Mouse (Mus musculus): Measurements from ENCODE around the gene Orm2. TPM values are rescaled to one million over a fixed set of nuclear protein-coding genes. Genes with fewer than 3 reads are reported as not detected.
A peak's percentile ranks its signal among the peaks of the same experiment; 100 is the strongest.

The Orm2 gene
- polyA plus RNA-seq, 1 experiment from 2014 or later: not detected

DNA sequence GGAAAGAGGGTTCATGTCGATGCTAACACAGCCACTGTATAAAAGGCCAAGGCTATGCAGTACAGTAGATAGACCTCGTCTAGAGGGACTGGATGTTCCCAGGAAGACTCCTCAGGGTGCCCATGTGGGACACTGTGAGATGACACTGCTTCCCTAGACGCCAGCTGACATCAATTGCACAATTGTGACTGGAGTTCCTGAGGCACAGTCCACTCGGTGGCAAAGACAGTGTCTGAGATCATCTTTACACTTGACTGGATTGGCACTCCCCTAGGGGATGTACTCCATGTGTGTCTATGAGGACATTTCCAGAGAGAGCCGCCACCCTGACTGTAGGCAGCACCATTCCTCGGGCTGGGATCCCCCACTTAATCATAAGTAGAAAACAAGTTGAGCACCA lies 13.7 kb upstream of the Orm2 start:
- WGBS: 73% methylated on average over 6 of the region's 6 CpGs

DNA sequence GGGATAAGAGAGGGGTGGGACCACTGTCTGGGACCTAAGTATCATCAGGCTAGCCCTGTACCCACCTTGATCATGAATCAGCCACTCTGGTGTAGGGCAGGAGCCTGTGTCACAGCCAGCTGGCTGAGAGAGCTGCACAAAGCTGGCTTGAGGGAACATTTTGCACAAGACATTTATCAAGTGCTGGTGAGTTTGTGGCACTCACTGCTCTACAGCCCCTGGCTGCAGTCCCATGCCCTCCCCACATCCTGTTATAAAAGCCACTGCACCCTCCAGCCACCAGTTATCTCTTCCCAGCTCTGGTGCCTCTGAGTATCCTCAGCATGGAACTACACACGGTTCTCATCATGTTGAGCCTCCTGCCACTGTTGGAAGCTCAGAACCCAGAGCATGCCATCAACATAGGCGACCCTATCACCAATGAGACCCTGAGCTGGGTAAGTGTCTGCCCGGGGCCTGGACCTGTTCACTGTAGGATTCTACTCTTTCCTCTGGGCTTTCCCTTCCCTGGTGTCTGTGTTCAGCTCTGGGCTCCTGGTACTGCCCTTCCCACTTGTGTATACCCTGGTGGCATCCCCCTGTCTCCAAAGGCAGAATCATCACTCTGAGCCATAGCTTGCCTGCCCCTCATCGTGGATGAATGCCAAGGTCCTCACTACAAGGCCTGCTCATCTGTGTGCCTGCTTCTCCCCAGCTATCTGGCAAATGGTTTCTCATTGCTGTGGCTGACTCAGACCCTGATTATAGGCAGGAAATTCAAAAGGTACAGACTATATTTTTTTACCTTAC lies 6.2 kb upstream of the Orm2 start, which contains the start of gene Orm3:
Gene Orm3, plus strand, starts transcription at position 286 of the 789 bp plus-strand sequence.
- Histone ChIP-seq H3K4me2 (no peak within 1 kb of the TSS), H3K27ac (no peak within 1 kb of the TSS), H3K4me3 (no peak within 1 kb of the TSS), H3K36me3 (replicated peaks) (no peaks in the 10 kb centered on the region), H3K4me1 (no peaks in the 10 kb centered on the region), H3K9ac (no peak within 1 kb of the TSS), H3K27me3 (replicated peaks) (no peaks in the 10 kb centered on the region), H3K9me3 (no peaks in the 10 kb centered on the region)
- ATAC-seq (replicated peaks): no peak
- WGBS: 84% methylated on average over 4 of the region's 4 CpGs

More for the DNA sequence above, 13.7 kb upstream of the Orm2 start:
- no peak overlapping the region for H3K27ac ChIP-seq
- H3K4me2 ChIP-seq: no peak overlapping the region
- H3K4me3 ChIP-seq: no peak overlapping the region
- H3K9ac ChIP-seq: no peak overlapping the region
- H3K9me3 ChIP-seq: no peaks in the 10 kb centered on the region
- no peaks in the 10 kb centered on the region for H3K27me3 ChIP-seq (replicated peaks)
- no peak for ATAC-seq (replicated peaks)
- H3K36me3 ChIP-seq (replicated peaks): no peaks in the 10 kb centered on the region
- H3K4me1 ChIP-seq: no peaks in the 10 kb centered on the region

GRCm38 (mm10) chr4:63356981-63357570 lies 5.2 kb upstream of the Orm2 start:
- WGBS: 65% methylated on average over 2 of the region's 2 CpGs
- ATAC-seq (replicated peaks): no peak
- no peak overlapping the region for H3K27ac ChIP-seq
- no peaks in the 10 kb centered on the region for H3K36me3 ChIP-seq (replicated peaks)
- H3K9me3 ChIP-seq: no peaks in the 10 kb centered on the region
- no peaks in the 10 kb centered on the region for H3K4me1 ChIP-seq
- H3K9ac ChIP-seq: no peak overlapping the region
- H3K4me2 ChIP-seq: no peak overlapping the region
- no peak overlapping the region for H3K4me3 ChIP-seq
- H3K27me3 ChIP-seq (replicated peaks): no peaks in the 10 kb centered on the region

DNA sequence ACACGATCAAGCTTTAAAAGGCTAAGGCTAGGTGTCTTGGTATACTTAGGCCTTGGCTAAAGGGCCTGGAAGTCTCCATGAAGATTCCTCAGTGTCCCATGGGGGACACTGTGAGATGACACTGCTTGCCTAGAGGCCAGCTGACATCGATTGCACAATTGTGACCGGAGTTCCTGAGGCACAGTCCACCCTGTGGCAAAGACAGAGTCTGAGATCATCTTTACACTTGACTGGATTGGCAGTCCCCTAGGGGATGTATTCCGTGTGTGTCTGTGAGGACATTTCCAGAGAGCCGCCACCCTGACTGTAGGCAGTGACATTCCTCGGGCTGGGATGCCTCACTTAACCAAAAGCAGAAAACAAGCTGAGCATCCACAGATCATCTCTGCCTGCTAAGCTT lies 2.4 kb upstream of the Orm2 start:
- 65% methylated on average over 6 of the region's 6 CpGs for WGBS
- Histone ChIP-seq H3K36me3 (replicated peaks) (no peaks in the 10 kb centered on the region), H3K4me3 (no peak overlapping the region), H3K9me3 (no peaks in the 10 kb centered on the region), H3K4me2 (no peak overlapping the region), H3K9ac (no peak overlapping the region), H3K27me3 (replicated peaks) (no peaks in the 10 kb centered on the region), H3K4me1 (no peaks in the 10 kb centered on the region), H3K27ac (no peak overlapping the region)
- no peak for ATAC-seq (replicated peaks)

DNA sequence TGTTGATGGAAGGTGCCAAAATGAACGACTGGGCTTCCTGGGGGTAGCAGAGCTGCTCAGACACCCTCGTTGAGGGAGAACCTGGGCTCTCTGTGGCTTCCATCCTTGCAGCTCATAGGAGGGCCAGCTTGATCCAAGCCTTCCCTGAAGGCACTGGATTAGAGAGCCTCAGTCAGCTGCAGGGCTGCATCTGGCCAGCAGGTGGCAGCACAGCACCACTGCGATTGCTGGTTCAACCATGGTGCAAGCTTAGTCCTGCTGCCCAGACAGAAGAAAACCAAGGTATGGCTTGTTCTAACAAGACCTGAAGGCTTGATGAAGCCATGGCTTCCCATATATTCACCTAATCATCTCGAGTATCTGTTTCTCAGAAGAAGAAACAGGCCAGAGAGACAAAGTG lies 6.3 kb downstream of the Orm2 start:
- Histone ChIP-seq H3K9ac (no peak overlapping the region), H3K27ac (no peak overlapping the region), H3K27me3 (replicated peaks) (no peaks in the 10 kb centered on the region), H3K4me2 (no peak overlapping the region), H3K36me3 (replicated peaks) (no peaks in the 10 kb centered on the region), H3K9me3 (no peaks in the 10 kb centered on the region), H3K4me1 (no peaks in the 10 kb centered on the region), H3K4me3 (no peak overlapping the region)
- peak; percentile 25 for ATAC-seq (replicated peaks)
- 12% methylated on average over 4 of the region's 4 CpGs for WGBS

DNA sequence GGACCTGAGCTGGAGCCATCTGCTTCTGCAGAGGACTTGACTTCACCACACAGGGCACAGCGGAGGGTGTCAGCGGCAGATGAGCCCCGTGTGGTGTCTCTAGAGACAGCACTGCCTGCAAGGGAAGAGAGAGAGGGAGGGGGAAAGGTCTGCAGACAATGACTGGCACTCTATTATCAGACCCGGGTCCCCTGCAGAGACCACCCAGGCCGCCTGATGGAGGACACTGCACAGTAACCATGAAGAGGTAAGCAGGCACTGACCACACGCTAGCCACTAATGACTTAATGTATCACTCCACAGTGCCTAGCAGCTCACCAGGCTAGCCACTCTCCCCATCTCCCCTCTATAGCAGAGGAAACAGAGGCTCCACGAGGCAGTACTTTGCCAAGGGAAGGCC lies 8.6 kb downstream of the Orm2 start:
- Histone ChIP-seq H3K9ac (no peak overlapping the region), H3K36me3 (replicated peaks) (no peaks in the 10 kb centered on the region), H3K9me3 (no peaks in the 10 kb centered on the region), H3K4me1 (no peaks in the 10 kb centered on the region), H3K27ac (no peak overlapping the region), H3K27me3 (replicated peaks) (no peaks in the 10 kb centered on the region), H3K4me3 (no peak overlapping the region), H3K4me2 (no peak overlapping the region)
- WGBS: 30% methylated on average over 7 of the region's 7 CpGs
- ATAC-seq (replicated peaks): no peak

DNA sequence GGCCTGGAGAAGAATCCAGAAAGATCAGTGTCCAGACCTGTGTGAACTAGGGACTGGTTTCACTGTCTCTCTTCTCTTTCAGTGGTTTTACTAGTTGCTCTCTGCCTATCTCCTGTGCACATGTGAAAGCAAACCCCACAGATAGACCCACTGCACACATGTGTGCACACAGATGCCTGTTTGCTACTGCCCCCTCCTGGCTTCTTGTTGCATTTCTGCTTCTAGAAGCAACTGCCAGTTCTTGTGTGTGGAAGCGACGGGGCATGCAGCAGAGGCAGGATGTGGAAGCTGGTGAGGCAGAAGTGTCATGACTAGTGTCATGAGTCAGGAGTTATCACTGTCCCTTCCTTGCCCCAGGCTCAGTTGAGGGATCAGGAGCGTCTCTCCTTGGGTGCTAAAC lies 9.6 kb downstream of the Orm2 start:
- Histone ChIP-seq H3K9ac (no peak overlapping the region), H3K27me3 (replicated peaks) (no peaks in the 10 kb centered on the region), H3K9me3 (no peaks in the 10 kb centered on the region), H3K4me1 (no peaks in the 10 kb centered on the region), H3K36me3 (replicated peaks) (no peaks in the 10 kb centered on the region), H3K4me2 (no peak overlapping the region), H3K4me3 (no peak overlapping the region), H3K27ac (no peak overlapping the region)
- 69% methylated on average over 3 of the region's 3 CpGs for WGBS
- no peak for ATAC-seq (replicated peaks)

GRCm38 (mm10) chr4:63373404-63373803 lies 11.2 kb downstream of the Orm2 start:
- Histone ChIP-seq H3K27me3 (replicated peaks) (no peaks in the 10 kb centered on the region), H3K36me3 (replicated peaks) (0 out of 2 replicates have a peak, but pooled peaks cover 3% of the 10 kb centered on the region), H3K4me2 (no peak overlapping the region), H3K4me1 (no peaks in the 10 kb centered on the region), H3K27ac (no peak overlapping the region), H3K9me3 (no peaks in the 10 kb centered on the region), H3K4me3 (no peak overlapping the region), H3K9ac (no peak overlapping the region)
- 92% methylated on average over 8 of the region's 8 CpGs for WGBS
- no peak for ATAC-seq (replicated peaks)

GRCm38 (mm10) chr4:63374331-63374730 lies 12.1 kb downstream of the Orm2 start:
- Histone ChIP-seq H3K9me3 (no peaks in the 10 kb centered on the region), H3K27ac (no peak overlapping the region), H3K36me3 (replicated peaks) (0 out of 2 replicates have a peak, but pooled peaks cover 3% of the 10 kb centered on the region), H3K27me3 (replicated peaks) (no peaks in the 10 kb centered on the region), H3K4me2 (no peak overlapping the region), H3K4me1 (no peaks in the 10 kb centered on the region), H3K4me3 (no peak overlapping the region), H3K9ac (no peak overlapping the region)
- WGBS: 89% methylated on average over 12 of the region's 12 CpGs
- no peak for ATAC-seq (replicated peaks)

- Histone ChIP-seq H3K4me3 (no peak overlapping the region), H3K36me3 (replicated peaks) (0 out of 2 replicates have a peak, but pooled peaks cover 3% of the 10 kb centered on the region), H3K4me2 (no peak overlapping the region), H3K4me1 (no peaks in the 10 kb centered on the region), H3K9me3 (no peaks in the 10 kb centered on the region), H3K27ac (no peak overlapping the region), H3K27me3 (replicated peaks) (no peaks in the 10 kb centered on the region), H3K9ac (no peak overlapping the region)
- ATAC-seq (replicated peaks): peak; percentile 43
- WGBS: 52% methylated on average over 1 of the region's 1 CpGs
Observed at GRCm38 (mm10) chr4:63375367-63375766, 13.1 kb downstream of the Orm2 start.

GRCm38 (mm10) chr4:63377483-63377882 lies 15.2 kb downstream of the Orm2 start:
- Histone ChIP-seq H3K27me3 (replicated peaks) (no peaks in the 10 kb centered on the region), H3K4me1 (no peaks in the 10 kb centered on the region), H3K4me2 (no peak overlapping the region), H3K9ac (no peak overlapping the region), H3K9me3 (no peaks in the 10 kb centered on the region), H3K4me3 (no peak overlapping the region), H3K36me3 (replicated peaks) (0 out of 2 replicates have a peak, but pooled peaks cover 3% of the 10 kb centered on the region), H3K27ac (no peak overlapping the region)
- ATAC-seq (replicated peaks): no peak
- 64% methylated on average over 7 of the region's 7 CpGs for WGBS

- no peaks in the 10 kb centered on the region for H3K9me3 ChIP-seq
- no peaks in the 10 kb centered on the region for H3K4me1 ChIP-seq
- H3K4me3 ChIP-seq: no peak overlapping the region
- no peak overlapping the region for H3K4me2 ChIP-seq
- H3K27ac ChIP-seq: no peak overlapping the region
- H3K9ac ChIP-seq: no peak overlapping the region
- no peaks in the 10 kb centered on the region for H3K27me3 ChIP-seq (replicated peaks)
- WGBS: 89% methylated on average over 4 of the region's 4 CpGs
- 0 out of 2 replicates have a peak, but pooled peaks cover 3% of the 10 kb centered on the region for H3K36me3 ChIP-seq (replicated peaks)
- ATAC-seq (replicated peaks): no peak
Observed at GRCm38 (mm10) chr4:63382676-63383369, 20.6 kb downstream of the Orm2 start.

All from midbrain, embryonic 15.5 days (tissue).